Mouse (Mus musculus): Measurements from ENCODE around the gene Akt1. TPM values are rescaled to one million over a fixed set of nuclear protein-coding genes. Genes with fewer than 3 reads are reported as not detected.

Akt1 gene
- total RNA-seq, 1 experiment from 2014 or later: 413 TPM

Small RNAs within 50 kb of the gene (microRNA-seq; reads per million reads assigned to microRNA genes)
- gene Mir6939: 0.36 to 1.4 reads per million in 2 experiments

Other genes with a start within 250 kb of the Akt1 start
- gene A530016L24Rik, start 185.4 kb downstream of the Akt1 start, total RNA-seq (2021): 15.9 and 19.5 TPM in 2 replicates
- gene Tmem179, start 158.1 kb downstream of the Akt1 start, total RNA-seq (2021): 5.8 and 5.9 TPM in 2 replicates
- 32.6 and 34.1 TPM in 2 replicates for gene Inf2, start 86.1 kb downstream of the Akt1 start, total RNA-seq (2021)
- gene Adssl1, start 54.8 kb downstream of the Akt1 start, total RNA-seq (2021): 17.8 and 21.0 TPM in 2 replicates
- gene Siva1, start 30.2 kb downstream of the Akt1 start, total RNA-seq (2021): 34.8 and 46.0 TPM in 2 replicates
- 7.9 and 12.8 TPM in 2 replicates for gene Zbtb42, start 3.9 kb upstream of the Akt1 start, total RNA-seq (2021)
- 42.4 and 58.1 TPM in 2 replicates for gene Cep170b, start 45.6 kb upstream of the Akt1 start, total RNA-seq (2021)
- gene Pld4, start 85.8 kb upstream of the Akt1 start, total RNA-seq (2021): 6.4 and 6.8 TPM in 2 replicates
- 5.1 and 5.7 TPM in 2 replicates for gene Ahnak2, start 127.8 kb upstream of the Akt1 start, total RNA-seq (2021)
- gene Clba1, start 134.1 kb upstream of the Akt1 start, total RNA-seq (2021): 7.7 and 10.0 TPM in 2 replicates
- 15.5 and 15.9 TPM in 2 replicates for gene Cdca4, start 154.5 kb upstream of the Akt1 start, total RNA-seq (2021)
- gene Gpr132, start 193.3 kb upstream of the Akt1 start, total RNA-seq (2021): 0.12 TPM in 1 of 2 replicates, not detected in the other

All from adrenal gland, postnatal 25 days (tissue).